Mouse (Mus musculus): ENCODE data around the gene Fndc10.
"Not testable (repeated sequence)": the region's sequence is repeated elsewhere in the genome, so short reads cannot be mapped to it uniquely, and the experiment has no call there.

The Fndc10 gene

GRCm38 (mm10) chr4:155736421-155736820 is 42.3 kb downstream of the Fndc10 start:
- no peak for DNase-seq (ENCODE audit: low spot score)

- no peak for DNase-seq (ENCODE audit: low spot score)
These were observed 44.1 kb downstream of the Fndc10 start for GRCm38 (mm10) chr4:155738262-155738661.

GRCm38 (mm10) chr4:155739152-155739551 is 45.0 kb downstream of the Fndc10 start:
- no peak for DNase-seq (ENCODE audit: low spot score)

GRCm38 (mm10) chr4:155739741-155740636 is 45.8 kb downstream of the Fndc10 start:
- DNase-seq (ENCODE audit: low spot score): no peak

- not testable (repeated sequence) for DNase-seq (ENCODE audit: low spot score)
These were observed 46.5 kb downstream of the Fndc10 start for GRCm38 (mm10) chr4:155740681-155741080.

- no peak for DNase-seq (ENCODE audit: low spot score)
These were observed 48.5 kb downstream of the Fndc10 start for GRCm38 (mm10) chr4:155742684-155743083.

GRCm38 (mm10) chr4:155744474-155744873 is 50.3 kb downstream of the Fndc10 start:
- DNase-seq (ENCODE audit: low spot score): no peak

GRCm38 (mm10) chr4:155745136-155745535 is 51.0 kb downstream of the Fndc10 start:
- DNase-seq (ENCODE audit: low spot score): no peak

Measured in spleen, adult 12 weeks (tissue).